22 mouse cellular contexts compared by ENCODE assay signal in the genomic region with DNA sequence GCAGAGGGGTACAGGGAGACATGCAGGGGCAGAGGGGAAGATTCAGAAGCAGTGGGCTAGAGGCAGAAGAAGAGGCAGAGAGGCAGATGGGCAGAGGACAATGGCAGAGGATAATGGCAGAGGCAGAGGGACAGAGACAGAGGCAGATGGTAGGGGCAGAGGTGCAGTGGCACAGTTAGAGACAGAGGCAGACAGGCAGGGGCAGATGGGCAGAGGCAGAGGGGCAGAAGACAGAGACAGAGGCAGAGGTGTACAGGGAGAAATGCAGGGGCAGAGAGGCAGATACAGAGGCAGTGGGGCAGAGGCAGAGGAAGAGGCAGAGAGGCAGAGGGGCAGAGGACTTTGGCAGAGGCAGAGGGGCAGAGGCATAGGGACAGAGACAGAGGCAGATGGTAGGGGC.
DNase-seq lines count a peak whose midpoint lies in the region; ATAC-seq lines count a peak whose summit lies in the region.
"Had no signal": no experiment of that assay in that cellular context is flagged by ENCODE, and none has a peak within 500 bp of the region (broad histone marks: within the 10 kb centered on the region; RNA-seq: fewer than 3 reads in every experiment).

No protein-coding gene starts in this region.

- no peak for DNase-seq in hindbrain, embryonic 11.5 days (ENCODE audit: low spot score)
- no peak for DNase-seq in hindbrain, embryonic 14.5 days (ENCODE audit: low spot score)
- DNase-seq in neural tube, embryonic 10.5 days (ENCODE audit: extremely low spot score, low spot score), result no peak
- no peak for DNase-seq in Muller cell, postnatal 12 days (ENCODE audit: inconsistent ontology term)
- DNase-seq in heart, postnatal 4 days, result no peak
- DNase-seq: adrenal gland, adult 2 months; cerebellum, adult 9-10 months; gastrocnemius, adult 2 months; kidney, adult 2 months; kidney, postnatal 10 days; layer of hippocampus, postnatal 36 days; liver, embryonic 13.5 days; lung, embryonic 14.5 days; right cerebral cortex, postnatal 4 days had no signal

- no peak overlapping the region for H3K4me3 ChIP-seq in hindbrain, embryonic 11.5 days (ENCODE audit: low read depth, low read length)
- no peak overlapping the region for H3K4me3 ChIP-seq in hindbrain, embryonic 14.5 days (replicated peaks; ENCODE audit: low read length)
- H3K4me3 ChIP-seq in neural tube, embryonic 12.5 days, result no peak overlapping the region
- H3K4me3 ChIP-seq in hindbrain, embryonic 13.5 days, result no peak overlapping the region
- H3K4me3 ChIP-seq: gastrocnemius, adult 2 months; heart, embryonic 10.5 days; layer of hippocampus, adult 2 months; limb, embryonic 13.5 days; liver, embryonic 13.5 days had no signal

- 0 out of 2 replicates have a peak, but pooled peaks have one; percentile 38 for ATAC-seq in hindbrain, embryonic 11.5 days (ENCODE audit: low FRiP score)
- no peak for ATAC-seq in hindbrain, embryonic 14.5 days (ENCODE audit: low FRiP score)
- 0 out of 2 replicates have a peak, but pooled peaks have one; percentile 11 for ATAC-seq in neural tube, embryonic 12.5 days (ENCODE audit: low FRiP score, low read depth)
- 0 out of 2 replicates have a peak, but pooled peaks have one; percentile 13 for ATAC-seq in hindbrain, embryonic 13.5 days (ENCODE audit: low FRiP score)
- ATAC-seq: forebrain, embryonic 14.5 days had no signal

- H3K9me3 ChIP-seq in hindbrain, embryonic 11.5 days (ENCODE audit: control insufficient read depth, low read length), result no peaks in the 10 kb centered on the region
- no peaks in the 10 kb centered on the region for H3K9me3 ChIP-seq in hindbrain, embryonic 14.5 days (ENCODE audit: control insufficient read depth, low read length)
- H3K9me3 ChIP-seq in neural tube, embryonic 12.5 days, result no peaks in the 10 kb centered on the region
- H3K9me3 ChIP-seq in hindbrain, embryonic 13.5 days, result no peaks in the 10 kb centered on the region
- H3K9me3 ChIP-seq: heart, embryonic 10.5 days; limb, embryonic 13.5 days; liver, embryonic 13.5 days had no signal

- H3K4me1 ChIP-seq in hindbrain, embryonic 11.5 days (replicated peaks; ENCODE audit: control insufficient read depth, insufficient read depth, low read length), result no peaks in the 10 kb centered on the region
- no peaks in the 10 kb centered on the region for H3K4me1 ChIP-seq in hindbrain, embryonic 14.5 days (replicated peaks; ENCODE audit: control insufficient read depth, insufficient read depth, low read length)
- 0 out of 2 replicates have a peak, but pooled peaks cover 4% of the 10 kb centered on the region for H3K4me1 ChIP-seq in neural tube, embryonic 12.5 days
- H3K4me1 ChIP-seq in hindbrain, embryonic 13.5 days (replicated peaks), result no peaks in the 10 kb centered on the region
- H3K4me1 ChIP-seq: limb, embryonic 13.5 days; liver, embryonic 13.5 days had no signal

- H3K36me3 ChIP-seq in hindbrain, embryonic 11.5 days (ENCODE audit: control insufficient read depth, insufficient read depth, low read length), result no peaks in the 10 kb centered on the region
- no peaks in the 10 kb centered on the region for H3K36me3 ChIP-seq in hindbrain, embryonic 14.5 days (replicated peaks; ENCODE audit: control insufficient read depth, insufficient read depth)
- H3K36me3 ChIP-seq in neural tube, embryonic 12.5 days, result no peaks in the 10 kb centered on the region
- H3K36me3 ChIP-seq in hindbrain, embryonic 13.5 days, result no peaks in the 10 kb centered on the region
- H3K36me3 ChIP-seq: limb, embryonic 13.5 days; liver, embryonic 13.5 days had no signal

- no peak overlapping the region for H3K9ac ChIP-seq in hindbrain, embryonic 11.5 days (ENCODE audit: low read depth, low read length)
- H3K9ac ChIP-seq in hindbrain, embryonic 14.5 days, result no peak overlapping the region
- no peak overlapping the region for H3K9ac ChIP-seq in neural tube, embryonic 12.5 days
- no peak overlapping the region for H3K9ac ChIP-seq in hindbrain, embryonic 13.5 days
- H3K9ac ChIP-seq: limb, embryonic 13.5 days; liver, embryonic 13.5 days; lung, embryonic 14.5 days had no signal

- H3K4me2 ChIP-seq in hindbrain, embryonic 11.5 days (replicated peaks; ENCODE audit: low read depth, low read length), result no peak overlapping the region
- H3K4me2 ChIP-seq in hindbrain, embryonic 14.5 days (replicated peaks), result no peak overlapping the region
- no peak overlapping the region for H3K4me2 ChIP-seq in neural tube, embryonic 12.5 days (replicated peaks)
- H3K4me2 ChIP-seq in hindbrain, embryonic 13.5 days, result no peak overlapping the region
- H3K4me2 ChIP-seq: limb, embryonic 13.5 days; liver, embryonic 13.5 days; lung, embryonic 14.5 days had no signal

- peaks cover 9% of the 10 kb centered on the region for H3K27me3 ChIP-seq in hindbrain, embryonic 11.5 days (ENCODE audit: control insufficient read depth, insufficient read depth, low read length)
- H3K27me3 ChIP-seq in hindbrain, embryonic 14.5 days (ENCODE audit: control insufficient read depth, insufficient read depth, low read length), result no peaks in the 10 kb centered on the region
- peaks cover 24% of the 10 kb centered on the region for H3K27me3 ChIP-seq in neural tube, embryonic 12.5 days (replicated peaks)
- peaks cover 13% of the 10 kb centered on the region; the same call in 1 of the 2 replicates for H3K27me3 ChIP-seq in hindbrain, embryonic 13.5 days
- H3K27me3 ChIP-seq: liver, embryonic 13.5 days had no signal

- no peak overlapping the region for H3K27ac ChIP-seq in hindbrain, embryonic 11.5 days (ENCODE audit: low read depth, low read length)
- H3K27ac ChIP-seq in hindbrain, embryonic 14.5 days, result no peak overlapping the region
- no peak overlapping the region for H3K27ac ChIP-seq in neural tube, embryonic 12.5 days
- no peak overlapping the region for H3K27ac ChIP-seq in hindbrain, embryonic 13.5 days
- H3K27ac ChIP-seq: gastrocnemius, adult 2 months; heart, embryonic 10.5 days; layer of hippocampus, adult 2 months; limb, embryonic 13.5 days; liver, embryonic 13.5 days; macrophage; stomach, postnatal 0 days had no signal
